Mouse (Mus musculus): ENCODE data around the gene Shroom3.

DNA sequence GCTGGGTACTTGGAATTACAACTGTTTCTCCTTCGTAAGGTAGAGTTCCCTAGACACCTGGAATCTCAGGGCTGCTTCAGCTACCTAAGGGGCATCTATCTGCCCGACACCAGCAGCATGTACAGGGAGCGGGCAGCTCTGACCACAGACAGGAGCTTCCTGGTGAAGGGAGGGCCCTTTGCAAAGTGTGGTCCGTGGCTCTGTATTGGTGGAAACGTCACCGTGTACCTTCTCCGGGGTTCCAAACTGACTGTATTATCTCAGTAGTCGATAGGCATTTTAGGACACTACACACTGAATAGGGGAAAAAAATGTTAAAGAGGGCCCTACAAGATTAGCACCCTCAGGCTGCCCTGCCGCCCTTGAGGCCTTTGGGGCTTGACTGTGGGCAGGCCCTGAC is 221.9 kb downstream of the Shroom3 start:
- TF ChIP-seq POLR2A (IDR thresholded peaks at IDR 0.05; ENCODE audit: low read depth, low read length), result no peak
- no peak for TF ChIP-seq CTCF (conservative IDR thresholded peaks at IDR 0.05; ENCODE audit: insufficient read depth, insufficient read length, low read depth, low read length)

All from kidney, adult 2 months (tissue).